Mouse (Mus musculus): ENCODE measurements around the gene 6030468B19Rik.

The 6030468B19Rik gene

GRCm38 (mm10) chr11:117797511-117798159, at the start of gene 6030468B19Rik:
Gene 6030468B19Rik, plus strand, starts transcription at chr11:117797660.
- DNase-seq (ENCODE audit: low read depth), result no peak

DNA sequence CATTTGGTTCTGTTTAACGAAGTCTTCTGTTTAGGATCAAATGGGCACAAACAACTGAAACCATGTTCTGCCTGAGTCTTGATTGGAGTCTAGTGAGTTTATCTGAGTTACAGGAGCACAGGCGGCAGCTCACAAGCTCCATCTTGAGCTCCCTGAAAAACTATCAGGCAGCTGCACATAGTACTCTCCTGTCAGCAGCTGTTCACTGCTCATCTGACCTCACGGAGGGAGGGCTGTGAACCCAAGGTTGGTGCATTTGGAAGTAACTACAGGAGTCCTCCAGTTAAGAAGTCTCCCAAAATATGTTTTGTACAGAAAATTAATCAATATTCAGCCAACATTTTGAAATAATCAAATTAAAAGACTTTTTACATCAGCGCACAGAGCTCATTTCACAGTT, 48.8 kb upstream of the 6030468B19Rik start:
- no peak for DNase-seq (ENCODE audit: low read depth)

DNA sequence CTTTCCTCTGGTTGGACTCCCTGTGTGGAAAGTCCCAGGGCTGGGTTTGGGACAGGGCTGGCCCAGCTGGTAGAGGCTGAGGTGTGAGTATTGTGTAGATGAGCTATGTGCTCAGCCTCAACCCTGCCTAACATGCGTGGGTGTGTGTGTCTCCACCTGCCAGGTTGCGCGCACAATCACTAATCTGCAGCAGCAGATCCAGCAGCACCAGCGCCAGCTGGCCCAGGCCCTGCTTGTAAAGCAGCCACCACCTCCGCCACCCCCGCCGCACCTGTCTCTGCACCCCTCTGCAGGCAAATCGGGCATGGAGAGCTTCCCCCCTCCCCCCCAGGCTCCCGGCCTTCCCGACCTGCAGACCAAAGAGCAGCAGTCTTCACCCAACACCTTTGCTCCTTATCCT, 48.0 kb upstream of the 6030468B19Rik start:
- no peak for DNase-seq (ENCODE audit: low read depth)

DNA sequence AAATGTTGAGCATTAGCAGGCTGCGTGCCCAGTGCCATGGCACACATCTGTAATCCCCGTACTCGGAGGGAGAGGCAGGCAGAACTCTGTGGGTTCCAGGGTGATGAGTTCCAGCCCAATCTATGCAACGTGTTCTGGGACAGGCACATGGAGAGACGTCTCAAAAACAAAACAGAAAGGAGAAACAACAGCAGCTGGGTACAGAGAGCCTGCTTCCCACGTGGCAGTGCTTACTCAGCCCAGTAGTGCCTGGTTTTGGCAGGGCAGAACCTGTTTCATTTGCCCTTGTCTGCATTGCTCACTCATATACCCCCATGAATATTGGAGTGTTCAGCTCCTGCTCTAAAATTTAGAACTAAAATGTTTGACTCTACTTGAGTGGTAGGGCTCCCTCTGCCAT, 45.9 kb upstream of the 6030468B19Rik start:
- no peak for DNase-seq (ENCODE audit: low read depth)

GRCm38 (mm10) chr11:117755891-117756290, 41.6 kb upstream of the 6030468B19Rik start:
- no peak for DNase-seq (ENCODE audit: low read depth)

- no peak for DNase-seq (ENCODE audit: low read depth)
Observed at GRCm38 (mm10) chr11:117759267-117759666, 38.2 kb upstream of the 6030468B19Rik start.

- no peak for DNase-seq (ENCODE audit: low read depth)
Observed at GRCm38 (mm10) chr11:117760374-117761119, 36.9 kb upstream of the 6030468B19Rik start.

DNA sequence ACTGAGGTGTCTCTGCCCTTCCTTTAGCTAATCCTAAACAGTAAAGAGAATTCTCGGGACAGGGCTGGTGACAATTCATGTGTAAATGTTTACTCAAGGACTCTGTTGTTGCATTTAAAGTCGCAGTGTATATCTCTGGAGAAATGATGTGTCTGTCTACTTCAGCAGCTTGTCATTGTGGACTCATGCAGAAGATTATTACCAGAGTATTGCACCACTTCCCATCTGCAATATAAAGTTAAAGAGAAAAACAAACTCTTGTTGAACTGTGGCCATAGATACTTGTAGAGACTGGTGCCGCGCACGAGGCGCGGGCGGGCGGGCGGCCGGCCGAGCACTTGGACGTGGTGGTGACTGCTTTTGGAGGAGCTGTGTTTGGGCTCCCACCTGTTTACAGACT, 35.7 kb upstream of the 6030468B19Rik start:
- no peak for DNase-seq (ENCODE audit: low read depth)

DNA sequence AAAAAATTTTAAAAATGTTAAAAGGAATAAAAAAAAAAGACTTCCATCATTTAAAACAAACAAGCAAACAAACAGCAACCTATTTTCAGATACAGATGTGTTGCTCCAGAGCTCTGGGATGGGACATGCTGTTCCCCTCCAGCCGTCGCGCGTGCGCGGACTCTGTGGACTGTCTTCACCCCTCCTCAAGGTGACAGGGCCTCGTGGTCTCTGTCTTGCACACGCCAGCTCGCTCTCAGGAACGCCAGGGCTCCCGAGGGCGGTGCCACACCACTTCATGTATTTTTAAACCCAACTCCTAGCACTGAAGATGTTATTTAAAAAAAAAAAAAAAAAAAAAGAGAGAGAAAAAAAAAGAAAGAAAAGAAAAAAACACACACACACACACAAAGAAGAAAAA, 35.2 kb upstream of the 6030468B19Rik start:
- no peak for DNase-seq (ENCODE audit: low read depth)

DNA sequence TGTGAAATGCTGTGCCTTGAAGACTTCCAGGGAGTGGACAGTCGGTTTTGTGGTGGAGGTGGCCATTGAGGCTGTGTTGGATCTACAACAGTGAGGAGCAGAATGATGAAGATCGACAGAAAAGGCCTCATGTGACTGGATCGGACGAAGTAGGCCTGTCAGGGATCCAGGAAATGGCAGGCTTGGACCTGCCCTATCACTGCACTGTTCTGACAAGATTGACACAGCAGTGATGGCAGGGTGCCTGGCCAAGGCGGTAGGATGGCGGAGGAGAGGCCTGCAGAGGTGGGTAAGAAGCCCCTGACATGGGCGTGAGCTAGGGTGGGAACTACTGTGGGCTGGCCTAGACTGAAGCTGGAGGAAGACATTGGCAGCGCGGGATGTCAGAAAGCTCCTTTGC, 33.1 kb upstream of the 6030468B19Rik start:
- DNase-seq (ENCODE audit: low read depth), result no peak

DNA sequence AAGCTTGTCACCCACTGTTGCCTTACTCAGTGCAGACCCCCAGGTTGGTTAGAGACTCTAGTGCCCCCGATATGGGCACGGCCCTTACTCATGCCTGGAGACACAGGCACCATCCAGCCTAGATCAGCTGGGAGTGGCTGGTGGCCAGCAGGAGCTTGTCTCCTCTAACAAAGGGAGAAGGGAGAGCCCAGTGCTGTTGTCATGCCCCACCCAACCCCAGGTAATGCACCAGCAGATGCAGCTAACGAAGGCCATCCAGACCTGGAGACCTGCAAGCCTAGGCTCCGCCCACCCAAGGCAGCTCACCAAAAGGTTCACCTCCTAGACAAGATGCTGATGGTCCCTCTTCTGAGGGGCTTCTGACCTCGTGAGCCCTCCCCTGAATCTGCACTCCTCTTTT, 32.1 kb upstream of the 6030468B19Rik start:
- no peak for DNase-seq (ENCODE audit: low read depth)

DNA sequence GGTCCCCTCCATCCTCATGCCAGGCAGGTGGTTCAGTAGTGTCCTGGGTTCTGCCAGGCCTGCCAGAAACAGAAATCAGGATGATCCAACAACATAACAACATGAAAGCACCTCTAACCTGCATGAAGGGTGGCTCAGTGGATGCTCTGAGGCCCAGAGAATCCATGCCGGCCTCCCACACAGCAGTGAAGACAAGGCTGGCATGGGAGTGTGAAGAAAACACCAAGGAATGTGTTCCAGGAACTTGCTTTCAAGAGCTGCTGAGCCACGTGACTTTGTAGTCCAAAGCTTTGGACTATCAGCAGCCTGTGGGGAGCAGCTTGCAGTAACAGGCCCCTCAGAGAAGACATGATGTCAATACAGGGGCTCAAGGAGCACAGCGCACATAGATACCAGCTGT, 31.2 kb upstream of the 6030468B19Rik start:
- no peak for DNase-seq (ENCODE audit: low read depth)

- DNase-seq (ENCODE audit: low read depth), result no peak
Observed at GRCm38 (mm10) chr11:117768725-117769682, 28.5 kb upstream of the 6030468B19Rik start.

DNA sequence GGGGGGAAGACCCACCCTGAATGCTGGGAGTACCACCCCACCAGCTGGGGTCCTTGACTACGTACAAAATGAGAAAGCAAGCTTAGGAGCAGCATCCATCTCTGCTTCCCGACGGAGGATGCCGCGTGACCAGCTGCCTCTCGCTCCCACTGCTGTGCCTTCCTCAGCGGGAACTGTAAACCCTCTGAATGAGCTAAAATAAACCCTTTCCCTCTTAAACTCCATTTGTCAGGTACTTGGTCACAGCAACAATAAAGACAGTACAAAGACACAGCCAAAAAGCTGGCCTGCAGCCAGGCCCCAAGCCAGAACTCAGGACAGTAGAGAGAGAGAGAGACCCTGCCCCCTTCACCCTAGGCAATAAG, 27.8 kb upstream of the 6030468B19Rik start:
- no peak for DNase-seq (ENCODE audit: low read depth)

GRCm38 (mm10) chr11:117770407-117770806, 27.1 kb upstream of the 6030468B19Rik start:
- DNase-seq (ENCODE audit: low read depth), result no peak

DNA sequence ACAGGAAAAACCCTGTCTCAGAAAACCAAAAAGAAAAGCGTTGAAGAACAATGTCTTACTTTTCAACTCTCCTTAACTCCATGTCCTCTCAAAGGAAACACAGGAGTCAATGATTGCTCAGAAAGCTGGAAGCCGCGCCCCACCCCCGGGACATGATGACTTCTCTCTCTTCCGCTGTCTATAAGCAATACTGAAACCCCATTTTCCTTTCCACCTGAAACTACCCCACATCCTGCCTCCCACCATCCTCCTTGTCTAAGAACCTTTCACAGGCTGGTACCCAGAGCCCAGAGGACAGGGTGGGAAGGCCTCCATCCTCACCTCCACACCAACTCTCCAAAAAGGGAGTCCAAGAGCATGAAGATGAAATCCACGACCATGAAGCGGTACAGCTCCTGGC, 25.1 kb upstream of the 6030468B19Rik start:
- no peak for DNase-seq (ENCODE audit: low read depth)

- no peak for DNase-seq (ENCODE audit: low read depth)
Observed at GRCm38 (mm10) chr11:117774925-117775324, 22.5 kb upstream of the 6030468B19Rik start.

- DNase-seq (ENCODE audit: low read depth), result no peak
Observed at GRCm38 (mm10) chr11:117775540-117775939, 21.9 kb upstream of the 6030468B19Rik start.

GRCm38 (mm10) chr11:117776085-117776792, 21.2 kb upstream of the 6030468B19Rik start:
- DNase-seq (ENCODE audit: low read depth), result no peak

GRCm38 (mm10) chr11:117777111-117777510, 20.3 kb upstream of the 6030468B19Rik start:
- no peak for DNase-seq (ENCODE audit: low read depth)

- no peak for DNase-seq (ENCODE audit: low read depth)
Observed at GRCm38 (mm10) chr11:117778031-117778430, 19.4 kb upstream of the 6030468B19Rik start.

- DNase-seq (ENCODE audit: low read depth), result peak; percentile 60
Observed at GRCm38 (mm10) chr11:117778851-117779433, 18.5 kb upstream of the 6030468B19Rik start.

Measured in NIH3T3 (cell line).